ENCODE assay signal across 37 mouse cellular contexts in genomic region chr1:78548961-78549360, GRCm38 (mm10). TPM values are rescaled to one million over a fixed set of nuclear protein-coding genes. Genes with fewer than 3 reads are reported as not detected.
DNase-seq lines count a peak whose midpoint lies in the region; ATAC-seq and TF ChIP-seq lines count a peak whose summit lies in the region.
"Had no signal": no experiment of that assay in that cellular context is flagged by ENCODE, and none has a peak within 500 bp of the region (broad histone marks: within the 10 kb centered on the region; RNA-seq: fewer than 3 reads in every experiment).

No protein-coding gene starts in this region.

- no peaks in the 10 kb centered on the region for H3K4me1 ChIP-seq in cerebellum, adult 2 months (ENCODE audit: control insufficient read depth, insufficient read depth, low read length)
- H3K4me1 ChIP-seq in hindbrain, postnatal 0 days (ENCODE audit: insufficient read depth, low read length): no peaks in the 10 kb centered on the region
- no peaks in the 10 kb centered on the region for H3K4me1 ChIP-seq in hindbrain, embryonic 14.5 days (replicated peaks; ENCODE audit: control insufficient read depth, insufficient read depth, low read length)
- no peaks in the 10 kb centered on the region for H3K4me1 ChIP-seq in lung, embryonic 16.5 days (replicated peaks; ENCODE audit: control insufficient read depth, insufficient read depth, low read length)
- H3K4me1 ChIP-seq in embryonic facial prominence, embryonic 13.5 days: no peaks in the 10 kb centered on the region
- H3K4me1 ChIP-seq: embryonic facial prominence, embryonic 12.5 days; kidney, embryonic 15.5 days; limb, embryonic 13.5 days; neural tube, embryonic 13.5 days had no signal

- DNase-seq in cerebellum, adult 2 months: no peak
- DNase-seq in cerebellum, adult 9-11 months: no peak
- no peak for DNase-seq in hindbrain, postnatal 0 days (ENCODE audit: low spot score)
- DNase-seq in hindbrain, embryonic 14.5 days (ENCODE audit: low spot score): no peak
- DNase-seq in lung, postnatal 4 days: no peak
- no peak for DNase-seq in kidney, adult 18-20 months
- DNase-seq: adrenal gland, postnatal 10 days; cerebellum, adult 11 months; cerebellum, postnatal 10 days; gastrocnemius, postnatal 14 days; heart, postnatal 14 days; kidney, postnatal 36 days; right cerebral cortex, adult 18-20 months; spleen, adult 18-20 months; thymus, postnatal 14 days had no signal

- 0 out of 2 replicates have a peak overlapping the region, but pooled peaks have one; percentile 2 for H3K27ac ChIP-seq in cerebellum, adult 2 months (ENCODE audit: insufficient read depth, low read length)
- H3K27ac ChIP-seq in hindbrain, postnatal 0 days: 0 out of 2 replicates have a peak overlapping the region, but pooled peaks have one; percentile 48
- no peak overlapping the region for H3K27ac ChIP-seq in hindbrain, embryonic 14.5 days
- H3K27ac ChIP-seq in lung, embryonic 16.5 days (ENCODE audit: low read length): no peak overlapping the region
- H3K27ac ChIP-seq in embryonic facial prominence, embryonic 13.5 days: no peak overlapping the region
- H3K27ac ChIP-seq: embryonic facial prominence, embryonic 12.5 days; hindbrain, embryonic 10.5 days; kidney, embryonic 15.5 days; limb, embryonic 13.5 days; neural tube, embryonic 13.5 days had no signal

- WGBS in cerebellum, adult 2 months: 18% methylated on average over 6 of the region's 6 CpGs
- WGBS in hindbrain, postnatal 0 days: 31% methylated on average over 6 of the region's 6 CpGs
- WGBS in hindbrain, embryonic 14.5 days: 40% methylated on average over 6 of the region's 6 CpGs
- 40% methylated on average over 6 of the region's 6 CpGs for WGBS in lung, embryonic 16.5 days
- whole genome bisulfite sequencing in embryonic facial prominence, embryonic 13.5 days: 40% methylated on average over 6 of the region's 6 CpGs

- no peak for TF ChIP-seq POLR2A in cerebellum, adult 2 months (IDR thresholded peaks at IDR 0.05; ENCODE audit: borderline replicate concordance, insufficient read depth, low read length)

- H3K4me2 ChIP-seq in hindbrain, postnatal 0 days (ENCODE audit: low read depth, low read length): no peak overlapping the region
- no peak overlapping the region for H3K4me2 ChIP-seq in hindbrain, embryonic 14.5 days (replicated peaks)
- no peak overlapping the region for H3K4me2 ChIP-seq in lung, embryonic 16.5 days (ENCODE audit: low read depth, low read length)
- no peak overlapping the region for H3K4me2 ChIP-seq in embryonic facial prominence, embryonic 13.5 days
- H3K4me2 ChIP-seq: embryonic facial prominence, embryonic 12.5 days; kidney, embryonic 15.5 days; limb, embryonic 13.5 days; liver, embryonic 11.5 days; midbrain, embryonic 11.5 days; neural tube, embryonic 13.5 days had no signal

- H3K36me3 ChIP-seq in hindbrain, postnatal 0 days (ENCODE audit: insufficient read depth, low read length): no peaks in the 10 kb centered on the region
- H3K36me3 ChIP-seq in hindbrain, embryonic 14.5 days (replicated peaks; ENCODE audit: control insufficient read depth, insufficient read depth): no peaks in the 10 kb centered on the region
- no peaks in the 10 kb centered on the region for H3K36me3 ChIP-seq in lung, embryonic 16.5 days (ENCODE audit: control insufficient read depth, insufficient read depth, low read length)
- no peaks in the 10 kb centered on the region for H3K36me3 ChIP-seq in embryonic facial prominence, embryonic 13.5 days
- H3K36me3 ChIP-seq: embryonic facial prominence, embryonic 12.5 days; G1E; hindbrain, embryonic 10.5 days; kidney, embryonic 15.5 days; limb, embryonic 13.5 days; neural tube, embryonic 13.5 days had no signal

- H3K27me3 ChIP-seq in cerebellum, adult 2 months (ENCODE audit: control insufficient read depth, insufficient read depth, low read length): no peaks in the 10 kb centered on the region
- no peaks in the 10 kb centered on the region for H3K27me3 ChIP-seq in hindbrain, postnatal 0 days (ENCODE audit: insufficient read depth, low read length)
- H3K27me3 ChIP-seq in hindbrain, embryonic 14.5 days (ENCODE audit: control insufficient read depth, insufficient read depth, low read length): no peaks in the 10 kb centered on the region
- no peaks in the 10 kb centered on the region for H3K27me3 ChIP-seq in lung, embryonic 16.5 days (ENCODE audit: control insufficient read depth, insufficient read depth, low read depth, low read length)
- H3K27me3 ChIP-seq in embryonic facial prominence, embryonic 13.5 days: no peaks in the 10 kb centered on the region
- H3K27me3 ChIP-seq: embryonic facial prominence, embryonic 12.5 days; kidney, embryonic 15.5 days; limb, embryonic 13.5 days; neural tube, embryonic 13.5 days; Patski had no signal

- no peaks in the 10 kb centered on the region for H3K9me3 ChIP-seq in hindbrain, postnatal 0 days (ENCODE audit: low read length)
- no peaks in the 10 kb centered on the region for H3K9me3 ChIP-seq in hindbrain, embryonic 14.5 days (ENCODE audit: control insufficient read depth, low read length)
- H3K9me3 ChIP-seq in lung, embryonic 16.5 days (ENCODE audit: control insufficient read depth, low read length): no peaks in the 10 kb centered on the region
- H3K9me3 ChIP-seq in embryonic facial prominence, embryonic 13.5 days: 0 out of 2 replicates have a peak, but pooled peaks cover 3% of the 10 kb centered on the region
- H3K9me3 ChIP-seq: embryonic facial prominence, embryonic 12.5 days; G1E; hindbrain, embryonic 10.5 days; kidney, embryonic 15.5 days; neural tube, embryonic 13.5 days had no signal

- no peak overlapping the region for H3K4me3 ChIP-seq in cerebellum, adult 2 months (replicated peaks; ENCODE audit: insufficient read depth, low read depth, low read length)
- no peak overlapping the region for H3K4me3 ChIP-seq in hindbrain, postnatal 0 days (ENCODE audit: low read length)
- no peak overlapping the region for H3K4me3 ChIP-seq in hindbrain, embryonic 14.5 days (replicated peaks; ENCODE audit: low read length)
- H3K4me3 ChIP-seq in lung, embryonic 16.5 days (ENCODE audit: low read length): no peak overlapping the region
- H3K4me3 ChIP-seq in embryonic facial prominence, embryonic 13.5 days: no peak overlapping the region
- H3K4me3 ChIP-seq: embryonic facial prominence, embryonic 12.5 days; hindbrain, embryonic 10.5 days; kidney, embryonic 15.5 days; limb, embryonic 13.5 days; neural tube, embryonic 13.5 days had no signal

- peak; percentile 82 for ATAC-seq in hindbrain, postnatal 0 days
- no peak for ATAC-seq in hindbrain, embryonic 14.5 days (ENCODE audit: low FRiP score)
- ATAC-seq in lung, embryonic 16.5 days (ENCODE audit: low read depth): peak; percentile 31; the same call in 1 of the 2 replicates
- ATAC-seq in embryonic facial prominence, embryonic 13.5 days (ENCODE audit: insufficient number of reproducible peaks, insufficient read depth, low FRiP score, low TSS enrichment, low read depth): 0 out of 2 replicates have a peak, but pooled peaks have one; percentile 6
- ATAC-seq: forebrain, embryonic 16.5 days; intestine, postnatal 0 days; midbrain, embryonic 16.5 days; Patski had no signal

- no peak overlapping the region for H3K9ac ChIP-seq in hindbrain, postnatal 0 days (replicated peaks; ENCODE audit: low read length)
- no peak overlapping the region for H3K9ac ChIP-seq in hindbrain, embryonic 14.5 days
- H3K9ac ChIP-seq in lung, embryonic 16.5 days (ENCODE audit: low read length): no peak overlapping the region
- H3K9ac ChIP-seq in embryonic facial prominence, embryonic 13.5 days: no peak overlapping the region
- H3K9ac ChIP-seq: embryonic facial prominence, embryonic 12.5 days; kidney, embryonic 15.5 days; limb, embryonic 13.5 days; neural tube, embryonic 13.5 days had no signal

- no peak for TF ChIP-seq CTCF in cerebellum, adult 2 months (IDR thresholded peaks at IDR 0.05; ENCODE audit: borderline replicate concordance, insufficient read depth, low read depth, low read length)
- TF ChIP-seq CTCF in hindbrain, postnatal 0 days (IDR thresholded peaks at IDR 0.05; ENCODE audit: low read depth): no peak

RNA-seq across cellular contexts. Expression of gene BC035947, which starts 37.0 kb away (rescaled TPM):
- polyA plus RNA-seq in cerebellum, adult 2 months (2012; rRNA removed): 1.9 and 2.6 TPM in 2 replicates
- total RNA-seq in hindbrain, postnatal 0 days (2014; rRNA removed): 0.89 and 1.7 TPM in 2 replicates
- polyA plus RNA-seq in hindbrain, postnatal 0 days (2015; fragmentation: Nextera tagmentation; extraction: Ambion mirVana): 0.79 and 0.89 TPM in 2 replicates
- 1.2 and 1.5 TPM in 2 replicates for polyA plus RNA-seq in hindbrain, embryonic 14.5 days (2014; fragmentation: Nextera tagmentation; extraction: Ambion mirVana)
- polyA plus RNA-seq in lung, embryonic 16.5 days (2015; fragmentation: Nextera tagmentation; extraction: Ambion mirVana): 0.05 and 0.11 TPM in 2 replicates
- polyA plus RNA-seq in embryonic facial prominence, embryonic 13.5 days (2015; fragmentation: Nextera tagmentation; extraction: Ambion mirVana): 0.84 and 1.3 TPM in 2 replicates
- total RNA-seq: common myeloid progenitor, adult 5-6 weeks; gastrocnemius, postnatal 14 days; granulocyte monocyte progenitor cell, adult 5-6 weeks; heart, postnatal 14 days; megakaryocyte, adult 5-6 weeks had no signal
- polyA plus RNA-seq: G1E; heart, embryonic 14.5 days; liver, embryonic 11.5 days; liver, embryonic 16.5 days; Patski had no signal

RNA-seq across cellular contexts. Expression of gene Mogat1, which starts 38.2 kb away (rescaled TPM):
- polyA plus RNA-seq in cerebellum, adult 2 months (2012; rRNA removed): 0.97 and 1.5 TPM in 2 replicates
- not detected in 2 replicates for total RNA-seq in hindbrain, postnatal 0 days (2014; rRNA removed)
- polyA plus RNA-seq in hindbrain, postnatal 0 days (2015; fragmentation: Nextera tagmentation; extraction: Ambion mirVana): 0.49 and 0.91 TPM in 2 replicates
- polyA plus RNA-seq in hindbrain, embryonic 14.5 days (2014; fragmentation: Nextera tagmentation; extraction: Ambion mirVana): 0.23 and 0.64 TPM in 2 replicates
- polyA plus RNA-seq in lung, embryonic 16.5 days (2015; fragmentation: Nextera tagmentation; extraction: Ambion mirVana): 0.62 TPM in 1 of 2 replicates, not detected in the other
- polyA plus RNA-seq in embryonic facial prominence, embryonic 13.5 days (2015; fragmentation: Nextera tagmentation; extraction: Ambion mirVana): 0.44 and 0.65 TPM in 2 replicates
- total RNA-seq: common myeloid progenitor, adult 5-6 weeks; granulocyte monocyte progenitor cell, adult 5-6 weeks; heart, postnatal 14 days; left cerebral cortex, adult 18-20 months; left cerebral cortex, postnatal 25 days; megakaryocyte, adult 5-6 weeks had no signal
- polyA plus RNA-seq: forebrain, embryonic 11.5 days; G1E; heart, embryonic 14.5 days; hindbrain, embryonic 10.5 days; limb, embryonic 13.5 days; liver, embryonic 11.5 days; liver, embryonic 16.5 days; midbrain, embryonic 11.5 days; neural tube, embryonic 13.5 days; Patski had no signal

Comparison
In these comparisons a context has a peak if more than half of its experiments do, and no peak if none do; other contexts are left out.
1. H3K27ac ChIP-seq: peak in cerebellum, adult 2 months (single experiment) and hindbrain, postnatal 0 days (single experiment); none in hindbrain, embryonic 14.5 days (single experiment), lung, embryonic 16.5 days (single experiment) and embryonic facial prominence, embryonic 13.5 days (single experiment).